Mouse (Mus musculus) MEL (cell line): ENCODE results near the gene Csnk1e.
A peak's percentile ranks its signal among the peaks of the same experiment; 100 is the strongest.

Experiments used
- CHD2 ChIP-seq: IDR thresholded peaks from 2 replicates; pipeline ENCODE4 v1.6.1; 2011; ENCODE audit warnings: low read length, improper control_type of control experiment
- CTCF ChIP-seq, 3 experiments: IDR thresholded peaks in 2 of 3; conservative IDR thresholded peaks in 1 of 3; 2 replicates each; pipeline ENCODE4 v1.5.1; 2011 to 2012; ENCODE audit warnings: low read length in 3 of 3, low read depth in 2 of 3, mild to moderate bottlenecking in 2 of 3, improper control_type of control experiment in 1 of 3, inconsistent platforms in 1 of 3, mixed read lengths in 1 of 3, moderate library complexity in 1 of 3; ENCODE audit not compliant: control insufficient read depth in 1 of 3, insufficient read depth in 1 of 3, poor library complexity in 1 of 3, severe bottlenecking in 1 of 3
- ELF1 ChIP-seq: IDR thresholded peaks from 2 replicates; pipeline ENCODE4 v1.6.1; 2014; ENCODE audit warnings: low read depth, mild to moderate bottlenecking, inconsistent platforms, low read length, improper control_type of control experiment, moderate library complexity
- EP300 ChIP-seq, 2 experiments: IDR thresholded peaks; 2 replicates each; pipeline ENCODE4 v1.6.1; 2011; ENCODE audit warnings: improper control_type of control experiment in 2 of 2, low read length in 2 of 2, low read depth in 1 of 2, mild to moderate bottlenecking in 1 of 2
- MEF2A ChIP-seq: IDR thresholded peaks from 2 replicates; pipeline ENCODE4 v1.6.1; 2014; ENCODE audit warnings: low read depth, mild to moderate bottlenecking, inconsistent platforms, low read length, improper control_type of control experiment; ENCODE audit not compliant: poor library complexity, insufficient replicate concordance, severe bottlenecking; ENCODE audit errors: extremely low read depth
- POLR2A ChIP-seq, 2 experiments: IDR thresholded peaks; 2 replicates each; pipeline ENCODE4 v1.6.1; 2011 to 2012; ENCODE audit warnings: low read length in 2 of 2, mild to moderate bottlenecking in 2 of 2, control low read depth in 1 of 2, improper control_type of control experiment in 1 of 2, low read depth in 1 of 2, moderate library complexity in 1 of 2; ENCODE audit not compliant: control insufficient read depth in 1 of 2, insufficient read depth in 1 of 2, poor library complexity in 1 of 2
- TAL1 ChIP-seq: IDR thresholded peaks from 2 replicates; pipeline ENCODE4 v1.6.1; 2012; ENCODE audit warnings: mild to moderate bottlenecking, inconsistent platforms, low read length, moderate library complexity, mixed read lengths
- UBTF ChIP-seq: IDR thresholded peaks from 2 replicates; pipeline ENCODE4 v1.6.1; 2012; ENCODE audit warnings: low read depth, mild to moderate bottlenecking, inconsistent platforms, low read length, improper control_type of control experiment, moderate library complexity, borderline replicate concordance; ENCODE audit not compliant: insufficient read depth
- USF2 ChIP-seq, 2 experiments: IDR thresholded peaks; 2 replicates each; pipeline ENCODE4 v1.6.1; 2011 to 2012; ENCODE audit warnings: improper control_type of control experiment in 2 of 2, low read length in 2 of 2, borderline replicate concordance in 1 of 2, inconsistent platforms in 1 of 2, low read depth in 1 of 2, mild to moderate bottlenecking in 1 of 2; ENCODE audit not compliant: insufficient read depth in 1 of 2
- ZC3H11A ChIP-seq: IDR thresholded peaks from 2 replicates; pipeline ENCODE4 v1.6.1; 2012; ENCODE audit warnings: low read depth, mild to moderate bottlenecking, inconsistent platforms, low read length, improper control_type of control experiment

DNA sequence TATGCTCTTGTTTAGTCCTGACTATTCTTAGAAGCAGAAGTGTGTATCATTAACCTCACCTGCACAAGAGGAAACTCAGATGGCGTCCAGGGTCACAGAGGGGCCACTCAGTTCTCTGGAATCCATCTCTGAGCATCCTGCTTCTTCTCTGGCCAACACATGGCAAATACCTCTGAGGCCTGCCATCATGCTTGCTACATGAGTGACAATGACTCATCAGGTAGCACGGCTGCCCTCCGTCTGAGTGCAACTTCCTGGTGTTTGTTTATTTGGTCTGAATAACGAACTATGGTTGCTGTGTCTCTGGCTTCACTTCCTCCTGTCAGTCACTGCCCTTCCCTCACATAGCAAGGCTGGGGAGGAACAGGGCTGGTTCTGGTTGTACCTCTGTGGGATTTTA, 40.9 kb downstream of the Csnk1e start:
- TF ChIP-seq MEF2A = no peak
- no peak for TF ChIP-seq USF2 (IDR thresholded peaks at IDR 0.05; ENCODE audit: borderline replicate concordance in 1 of 2, insufficient read depth in 1 of 2, low read depth in 1 of 2, low read length in 2 of 2)
- TF ChIP-seq CTCF (IDR thresholded peaks at IDR 0.05 in 2 of 3, conservative IDR thresholded peaks at IDR 0.05 in 1 of 3; ENCODE audit: control insufficient read depth in 1 of 3, insufficient read depth in 1 of 3, low read depth in 2 of 3, low read length in 3 of 3, poor library complexity in 1 of 3, severe bottlenecking in 1 of 3) = no peak
- peak in 1 of 2 experiments; percentile 51; a peak in 2 of 4 replicates for TF ChIP-seq EP300 (IDR thresholded peaks at IDR 0.05; ENCODE audit: low read depth in 1 of 2, low read length in 2 of 2)
- TF ChIP-seq UBTF = no peak
- no peak; a peak in 1 of 4 replicates for TF ChIP-seq POLR2A (IDR thresholded peaks at IDR 0.05; ENCODE audit: control insufficient read depth in 1 of 2, insufficient read depth in 1 of 2, low read depth in 1 of 2, low read length in 2 of 2, poor library complexity in 1 of 2)
- TF ChIP-seq ELF1 = peak; percentile 50; the same call in 1 of the 2 replicates
- TF ChIP-seq TAL1 = no peak
- no peak for TF ChIP-seq CHD2
- no peak for TF ChIP-seq ZC3H11A
